Mouse (Mus musculus): ENCODE results near the gene Gngt2. TPM values are rescaled to one million over a fixed set of nuclear protein-coding genes. Genes with fewer than 3 reads are reported as not detected.
A peak's percentile ranks its signal among the peaks of the same experiment; 100 is the strongest.

Gngt2 gene
- total RNA-seq, 2 experiments from 2014 or later, result 3.1 to 3.9 TPM

- no peak for DNase-seq (ENCODE audit: low spot score in 2 of 2)
- intact Hi-C loops (cut with DNase I), result no loop called here
Measured at GRCm38 (mm10) chr11:95836433-95836832, 583 bp upstream of the Gngt2 start.

GRCm38 (mm10) chr11:95838598-95838997 is 1.6 kb downstream of the Gngt2 start:
- intact Hi-C loops (cut with DNase I), result no loop called here
- no peak for DNase-seq (ENCODE audit: low spot score in 2 of 2)

GRCm38 (mm10) chr11:95838999-95839868 is 2.2 kb downstream of the Gngt2 start:
- no peak for DNase-seq (ENCODE audit: low spot score in 2 of 2)
- intact Hi-C loops (cut with DNase I), result no loop called here

- intact Hi-C loops (cut with DNase I), result no loop called here
- DNase-seq (ENCODE audit: low spot score in 2 of 2), result no peak
Measured at GRCm38 (mm10) chr11:95840694-95841497, 3.9 kb downstream of the Gngt2 start.

- no peak for DNase-seq (ENCODE audit: low spot score in 2 of 2)
- intact Hi-C loops (cut with DNase I), result no loop called here
Measured at GRCm38 (mm10) chr11:95841498-95841830, 4.4 kb downstream of the Gngt2 start.

- no peak for DNase-seq (ENCODE audit: low spot score in 2 of 2)
- intact Hi-C loops (cut with DNase I), result no loop called here
Measured at GRCm38 (mm10) chr11:95842074-95842681, 5.2 kb downstream of the Gngt2 start, which contains the start of gene Abi3. Abi3 (minus strand) TSS chr11:95842476.

- no peak for DNase-seq (ENCODE audit: low spot score in 2 of 2)
- intact Hi-C loops (cut with DNase I), result no loop called here
Measured at GRCm38 (mm10) chr11:95842953-95843352, 5.9 kb downstream of the Gngt2 start.

- no peak for DNase-seq (ENCODE audit: low spot score in 2 of 2)
- intact Hi-C loops (cut with DNase I), result no loop called here
Measured at GRCm38 (mm10) chr11:95843421-95843950, 6.5 kb downstream of the Gngt2 start.

GRCm38 (mm10) chr11:95844935-95845334 is 7.9 kb downstream of the Gngt2 start:
- intact Hi-C loops (cut with DNase I), result no loop called here
- DNase-seq (ENCODE audit: low spot score in 2 of 2), result no peak

GRCm38 (mm10) chr11:95850898-95851297 is 13.9 kb downstream of the Gngt2 start:
- DNase-seq (ENCODE audit: low spot score in 2 of 2), result no peak
- intact Hi-C loops (cut with DNase I), result no loop called here

- DNase-seq (ENCODE audit: low spot score in 2 of 2), result no peak
- intact Hi-C loops (cut with DNase I), result no loop called here
Measured at GRCm38 (mm10) chr11:95853684-95854083, 16.7 kb downstream of the Gngt2 start.

- DNase-seq (ENCODE audit: low spot score in 2 of 2), result no peak
- intact Hi-C loops (cut with DNase I), result no loop called here
Measured at GRCm38 (mm10) chr11:95857306-95857705, 20.3 kb downstream of the Gngt2 start.

GRCm38 (mm10) chr11:95857716-95858527 is 20.9 kb downstream of the Gngt2 start:
- no peak for DNase-seq (ENCODE audit: low spot score in 2 of 2)
- intact Hi-C loops (cut with DNase I), result loop anchor here (2.0 kb wide), 1 partner anchor 33 kb away; the partner anchor contains the start of gene Phospho1

GRCm38 (mm10) chr11:95858528-95859467 is 21.8 kb downstream of the Gngt2 start:
- DNase-seq (ENCODE audit: low spot score in 2 of 2), result peak; percentile 95 to 97
- intact Hi-C loops (cut with DNase I), result loop anchor here (2.0 kb wide), 1 partner anchor 34 kb away; the partner anchor contains the start of gene Phospho1

GRCm38 (mm10) chr11:95859468-95859855 is 22.4 kb downstream of the Gngt2 start:
- intact Hi-C loops (cut with DNase I), result loop anchor here (2.0 kb wide), 1 partner anchor 35 kb away; the partner anchor contains the start of gene Phospho1
- DNase-seq (ENCODE audit: low spot score in 2 of 2), result no peak

GRCm38 (mm10) chr11:95860071-95860490 is 23.1 kb downstream of the Gngt2 start:
- intact Hi-C loops (cut with DNase I), result no loop called here

GRCm38 (mm10) chr11:95861397-95861796 is 24.4 kb downstream of the Gngt2 start:
- intact Hi-C loops (cut with DNase I), result no loop called here
- DNase-seq (ENCODE audit: low spot score in 2 of 2), result no peak

More at GRCm38 (mm10) chr11:95860071-95860490, 23.1 kb downstream of the Gngt2 start:
- no peak for DNase-seq (ENCODE audit: low spot score in 2 of 2)

GRCm38 (mm10) chr11:95869442-95869841 is 32.4 kb downstream of the Gngt2 start:
- intact Hi-C loops (cut with DNase I), result no loop called here
- no peak for DNase-seq (ENCODE audit: low spot score in 2 of 2)

Measured in left cerebral cortex, postnatal 36 days (tissue).